Mouse (Mus musculus): ENCODE results near the gene Slc16a4.
"Not testable (repeated sequence)": the region's sequence is repeated elsewhere in the genome, so short reads cannot be mapped to it uniquely, and the experiment has no call there.

Slc16a4 gene

DNA sequence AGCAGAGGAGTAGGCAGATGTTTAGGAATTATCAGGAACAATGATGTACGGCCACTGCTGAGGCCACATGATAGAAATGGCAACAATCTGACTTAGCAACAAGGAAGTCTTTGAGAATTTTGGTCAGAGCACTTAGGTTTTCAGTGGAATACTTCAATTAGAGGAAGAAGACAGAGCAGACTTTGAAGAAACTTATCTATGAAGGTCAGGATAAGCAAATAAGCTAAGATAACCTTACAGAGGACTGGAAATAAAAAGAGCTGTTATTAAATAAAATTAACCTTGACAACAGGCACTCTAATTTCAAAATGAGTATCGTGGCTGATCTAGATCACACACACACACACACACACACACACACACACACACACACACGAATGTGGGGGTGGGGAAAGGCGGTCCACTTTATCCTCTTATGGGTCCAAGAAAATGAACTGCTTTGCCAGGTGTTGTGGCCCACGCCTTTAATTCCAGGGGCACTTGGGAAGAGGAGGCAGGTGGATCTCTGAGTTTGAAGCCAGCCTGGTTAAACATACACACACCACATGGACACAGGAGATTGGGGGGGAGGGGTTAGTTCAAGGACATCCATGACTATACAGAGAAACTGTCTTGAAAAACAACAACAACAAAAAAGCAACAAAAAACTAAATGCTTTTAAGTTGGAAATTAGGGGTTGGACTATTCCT lies 4.8 kb downstream of the Slc16a4 start:
- no peak for DNase-seq (ENCODE audit: low spot score)

DNA sequence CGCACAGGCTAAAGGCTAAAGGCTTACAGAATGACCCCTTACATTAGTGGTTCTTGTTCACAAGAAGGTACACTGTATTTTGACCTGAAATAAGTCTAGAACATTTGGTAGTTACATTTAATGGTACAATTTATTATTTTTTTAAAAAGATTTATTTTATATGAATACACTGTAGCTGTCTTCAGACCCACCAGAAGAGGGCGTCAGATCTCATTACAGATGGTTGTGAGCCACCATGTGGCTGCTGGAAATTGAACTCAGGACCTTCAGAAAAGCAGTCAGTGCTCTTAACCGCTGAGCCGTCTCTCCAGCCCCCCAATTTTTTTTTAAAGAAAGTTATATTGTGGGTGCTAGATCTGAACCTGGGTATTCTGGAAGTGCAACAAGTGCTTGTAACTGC lies 5.9 kb downstream of the Slc16a4 start:
- not testable (repeated sequence) for DNase-seq (ENCODE audit: low spot score)

DNA sequence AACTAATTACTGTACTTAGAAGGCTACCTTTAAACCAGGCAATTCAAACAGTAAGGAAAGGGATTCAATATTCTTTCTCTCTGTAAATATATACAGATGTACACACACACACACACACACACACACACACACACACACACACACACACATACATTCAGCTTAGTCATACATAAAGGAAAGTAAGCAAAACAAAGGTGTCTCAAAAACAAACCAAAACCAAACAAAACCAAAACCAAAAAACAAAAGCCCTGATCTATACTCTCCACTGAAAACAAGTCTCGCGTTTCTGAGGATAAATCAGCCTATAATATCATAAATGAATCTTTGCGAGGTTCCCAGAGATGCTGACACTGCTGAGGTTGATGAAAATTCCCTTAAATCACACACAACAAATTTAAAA lies 26.3 kb downstream of the Slc16a4 start:
- DNase-seq (ENCODE audit: low spot score), result no peak

DNA sequence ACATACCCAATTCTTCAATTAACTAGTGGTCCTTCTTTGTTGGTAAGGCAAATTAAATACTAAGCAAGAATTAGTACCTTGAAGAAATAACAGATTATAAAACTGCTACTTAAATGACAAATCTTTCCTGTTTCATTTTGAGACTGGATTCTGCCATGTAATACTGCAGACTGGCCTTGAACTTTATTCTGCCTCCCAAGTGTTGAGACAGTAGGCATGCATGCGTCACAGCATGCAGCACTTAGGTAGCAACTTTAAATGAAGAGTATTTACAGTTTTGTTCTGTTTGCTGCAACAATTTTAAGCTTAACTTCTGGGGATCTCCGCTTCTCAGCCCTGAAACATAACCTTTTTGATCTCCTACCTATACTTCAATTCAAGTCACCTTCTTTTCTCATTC lies 30.1 kb downstream of the Slc16a4 start:
- DNase-seq (ENCODE audit: low spot score), result no peak

DNA sequence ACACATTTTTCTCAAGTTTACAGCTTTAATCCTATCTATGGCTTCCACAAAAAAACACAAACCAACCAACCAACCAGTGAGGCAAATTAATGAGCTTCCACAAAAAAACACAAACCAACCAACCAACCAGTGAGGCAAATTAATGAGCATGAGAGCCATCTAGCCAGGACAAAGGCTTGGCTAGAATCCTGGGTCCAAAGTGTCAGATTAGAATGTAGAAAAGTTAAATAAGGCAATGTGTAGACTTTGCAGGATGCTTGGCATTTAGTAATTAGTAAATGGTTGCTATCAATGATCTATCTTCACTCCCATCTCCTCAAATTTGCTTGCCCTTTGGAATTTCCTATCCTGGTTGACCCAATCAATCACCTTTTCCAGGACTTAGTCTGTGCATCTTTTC lies 30.7 kb downstream of the Slc16a4 start:
- no peak for DNase-seq (ENCODE audit: low spot score)

DNA sequence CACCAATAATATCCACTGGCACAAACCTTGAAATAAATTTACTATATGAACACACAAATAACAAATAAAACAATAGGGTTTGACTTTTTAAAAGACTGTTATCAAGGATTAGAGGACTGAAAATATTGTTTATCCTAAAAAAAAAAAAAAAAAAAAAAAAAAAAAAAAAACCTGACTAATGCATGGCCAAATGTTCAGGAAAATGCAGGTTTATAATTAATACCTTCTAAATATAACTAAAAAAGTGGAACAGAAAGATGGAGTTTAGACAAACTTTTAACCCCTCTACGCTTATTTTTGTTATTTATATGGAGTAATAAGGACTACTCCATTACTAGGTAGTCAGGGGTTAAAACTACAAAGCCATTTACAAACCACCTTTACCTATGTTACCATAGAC lies 35.4 kb downstream of the Slc16a4 start:
- DNase-seq (ENCODE audit: low spot score), result no peak

DNA sequence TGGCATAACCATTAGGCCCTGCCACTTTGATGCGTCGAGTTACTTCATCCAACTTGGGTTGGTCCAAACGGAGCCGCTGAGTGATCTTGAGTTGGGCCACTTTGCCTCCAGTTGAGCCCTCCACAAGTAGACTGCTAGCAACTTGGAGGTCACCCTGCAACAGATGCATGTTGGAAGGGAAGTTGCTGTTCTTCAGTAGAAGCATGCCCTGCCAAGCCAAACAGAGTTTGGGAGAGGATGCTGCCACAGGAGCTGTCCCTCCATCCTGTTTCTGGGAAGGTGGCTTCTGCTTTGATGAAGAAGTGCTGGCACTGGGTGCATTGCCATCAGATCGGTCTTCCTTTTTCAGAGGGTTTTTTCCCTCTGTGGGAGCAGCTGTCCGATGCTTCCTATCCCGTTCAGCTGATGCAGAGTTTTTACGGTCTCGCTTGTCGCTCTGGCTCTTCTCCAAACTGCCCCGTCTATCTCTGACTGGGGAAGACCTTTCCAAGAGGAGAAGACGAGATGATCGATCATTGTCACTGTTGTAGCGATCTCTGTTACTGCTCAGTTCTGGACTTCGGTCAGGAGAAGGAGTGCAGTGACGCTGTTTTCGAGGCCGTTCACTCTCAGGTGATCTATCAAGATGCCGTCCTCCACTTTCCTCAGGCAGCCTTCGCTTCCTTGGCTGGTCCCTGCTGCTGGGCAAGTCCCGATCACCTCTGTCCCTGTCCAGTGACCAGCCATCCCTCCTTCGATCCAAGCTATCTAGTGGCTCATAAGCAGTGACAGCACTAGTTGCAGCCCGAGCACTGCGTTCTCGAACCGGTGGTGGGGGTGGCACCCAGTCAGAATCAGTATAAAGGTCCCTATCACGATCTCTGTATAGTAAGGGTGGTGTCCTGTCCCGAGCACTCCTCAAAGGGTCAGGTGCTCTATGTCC lies 39.7 kb downstream of the Slc16a4 start:
- no peak for DNase-seq (ENCODE audit: low spot score)

DNA sequence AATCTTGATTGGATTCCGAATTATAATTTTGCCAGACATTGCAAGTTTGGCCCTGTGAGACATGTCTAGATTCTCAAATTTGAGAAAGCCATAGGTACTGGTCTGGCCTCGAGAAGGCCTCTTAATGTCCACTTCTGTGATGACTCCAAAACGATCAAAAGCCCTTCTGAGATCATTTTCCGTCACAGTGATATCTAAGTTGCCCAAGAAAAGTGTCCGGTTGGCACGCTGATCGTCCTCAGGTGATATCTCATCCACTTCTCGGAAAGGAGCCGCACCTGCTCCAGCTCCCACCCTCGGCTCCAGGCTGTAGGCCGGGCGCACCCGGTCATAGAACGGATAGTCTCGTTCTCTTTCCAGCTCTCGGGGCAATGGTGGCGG lies 40.7 kb downstream of the Slc16a4 start:
- no peak for DNase-seq (ENCODE audit: low spot score)

DNA sequence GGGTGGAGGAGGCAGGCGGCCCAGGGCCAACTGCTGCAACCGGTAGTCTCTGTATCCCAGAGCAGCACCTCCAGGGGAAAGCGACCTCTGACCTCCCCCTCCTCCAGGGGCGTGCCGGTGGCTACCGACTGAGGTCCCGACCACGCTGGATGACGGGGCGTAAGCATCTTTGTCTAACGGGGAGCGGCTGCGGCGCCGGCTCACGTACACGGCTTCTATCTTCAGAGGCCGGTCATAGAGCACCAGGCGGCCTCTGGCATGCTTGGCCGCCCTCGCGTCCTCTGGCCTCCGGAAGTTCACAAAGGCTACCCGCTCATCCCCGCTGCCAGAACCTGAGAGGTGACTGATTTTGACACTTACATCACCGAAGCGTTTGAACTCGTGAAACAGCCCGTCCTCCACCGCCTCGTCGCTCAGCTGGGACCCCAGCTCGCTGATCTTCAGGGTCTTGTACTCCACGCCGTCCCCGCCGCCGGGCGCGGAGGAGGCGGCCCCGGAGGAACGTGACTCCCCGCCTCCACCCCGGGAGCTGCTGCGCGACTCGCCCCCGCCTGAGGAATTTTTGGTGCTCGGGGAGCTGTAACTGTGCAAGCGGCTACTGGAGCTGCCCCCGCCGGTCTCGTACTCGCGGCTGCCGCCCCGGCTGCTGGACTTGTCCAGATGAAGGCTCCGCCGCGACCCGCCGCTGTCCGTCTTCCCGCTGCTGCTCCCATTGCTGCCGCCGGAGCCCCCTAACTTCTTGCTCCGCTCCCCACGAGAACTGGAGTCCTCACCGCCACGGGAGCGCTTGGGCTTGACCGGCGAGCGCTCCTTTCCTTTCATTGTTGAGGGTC lies 41.3 kb downstream of the Slc16a4 start:
- DNase-seq (ENCODE audit: low spot score), result no peak

DNA sequence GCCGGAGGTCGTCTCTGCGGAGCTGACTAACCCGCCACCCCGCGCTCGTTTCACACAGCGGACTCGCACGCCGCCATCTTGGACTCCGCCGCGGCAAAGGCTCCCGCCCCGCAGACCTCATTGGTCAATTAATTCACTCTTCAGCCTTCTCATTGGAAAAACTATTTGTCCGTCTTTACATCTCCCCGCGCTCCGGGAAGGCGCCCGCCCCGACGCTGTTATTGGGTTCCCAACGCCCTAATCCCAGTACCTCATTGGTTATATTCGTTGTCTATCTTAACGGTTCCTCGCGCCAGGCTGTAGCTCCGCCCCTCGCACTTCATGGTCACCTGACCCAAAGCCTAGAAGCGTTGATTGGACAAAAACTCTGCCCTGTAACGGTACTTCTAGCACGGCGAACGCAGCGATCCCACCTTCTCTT lies 41.9 kb downstream of the Slc16a4 start:
- DNase-seq (ENCODE audit: low spot score), result peak; percentile 85

DNA sequence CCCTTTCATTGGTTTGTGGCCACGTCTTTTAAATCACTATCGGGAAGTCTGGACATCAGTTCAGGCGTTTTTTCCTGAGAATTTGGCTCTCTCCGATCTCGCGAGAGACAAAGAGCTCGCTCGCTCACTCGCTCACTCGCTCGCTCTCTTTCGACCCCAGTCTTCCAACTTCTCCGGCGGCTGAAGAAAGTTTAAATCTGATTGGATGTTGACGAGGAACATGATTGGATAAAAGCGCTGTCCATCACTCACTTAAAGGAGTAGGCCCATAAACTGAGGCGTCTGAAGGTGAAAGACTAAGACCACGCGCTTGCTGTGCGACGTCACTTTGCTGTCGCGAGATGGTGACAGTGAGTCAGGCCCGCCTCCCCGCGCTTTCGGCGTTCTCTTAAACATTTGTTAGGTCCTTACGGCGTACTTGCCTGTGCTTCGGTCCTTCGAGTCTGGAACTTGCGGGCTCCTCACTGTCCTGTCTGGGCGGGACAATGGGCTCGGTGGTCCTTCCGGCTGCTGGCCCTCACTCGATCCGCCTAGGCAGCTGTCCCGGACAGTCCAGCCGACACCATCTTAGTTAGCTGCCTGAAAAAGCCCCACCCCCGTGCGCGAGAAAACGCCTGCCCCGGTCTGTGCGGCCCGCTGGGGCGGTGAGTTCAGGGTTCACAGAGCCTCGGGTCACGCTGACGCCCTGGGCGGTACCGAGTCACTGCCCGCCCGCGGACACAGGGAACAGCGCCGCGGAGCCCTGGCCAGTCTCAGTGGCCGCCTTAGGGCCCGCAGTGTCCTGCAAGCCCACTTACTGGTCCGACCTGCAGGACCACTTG lies 42.6 kb downstream of the Slc16a4 start, which contains the start of gene Rbm15:
Gene Rbm15, minus strand, starts transcription at position 293 of the 821 bp plus-strand sequence.
- peak; percentile 83 for DNase-seq (ENCODE audit: low spot score)

DNA sequence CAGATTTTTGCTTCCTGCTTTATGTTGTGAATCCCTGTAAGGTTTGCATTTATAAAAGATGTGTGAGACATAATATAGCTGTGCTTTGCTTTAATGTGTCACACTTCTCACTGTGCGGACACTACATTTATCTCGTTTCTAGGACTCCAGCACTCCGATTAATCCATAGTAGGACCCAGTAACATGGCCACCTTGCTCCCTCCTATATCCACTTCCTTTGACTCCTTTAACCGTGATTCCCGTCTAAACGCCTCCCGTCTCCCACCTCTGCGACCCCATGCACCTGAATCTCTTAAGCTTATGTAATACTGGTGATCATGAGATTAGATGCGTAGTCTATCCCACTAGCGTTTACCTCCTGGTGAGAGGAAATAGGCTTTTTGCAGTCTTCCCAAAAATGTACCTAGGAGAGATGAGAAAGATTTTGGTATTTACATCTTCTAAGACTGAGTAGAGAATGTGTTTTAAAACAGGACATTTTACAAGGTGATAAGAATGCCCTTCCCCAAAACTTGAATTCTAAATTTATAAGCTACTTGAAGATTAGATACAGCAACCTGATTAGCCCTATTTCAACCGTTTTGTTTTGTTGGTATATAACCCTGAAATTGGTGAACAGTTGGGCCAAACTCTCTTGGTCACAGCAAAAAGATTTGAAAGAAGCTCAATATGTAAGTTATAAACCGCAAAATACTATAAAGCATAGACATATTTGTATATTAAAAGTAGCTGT lies 43.3 kb downstream of the Slc16a4 start:
- no peak for DNase-seq (ENCODE audit: low spot score)

DNA sequence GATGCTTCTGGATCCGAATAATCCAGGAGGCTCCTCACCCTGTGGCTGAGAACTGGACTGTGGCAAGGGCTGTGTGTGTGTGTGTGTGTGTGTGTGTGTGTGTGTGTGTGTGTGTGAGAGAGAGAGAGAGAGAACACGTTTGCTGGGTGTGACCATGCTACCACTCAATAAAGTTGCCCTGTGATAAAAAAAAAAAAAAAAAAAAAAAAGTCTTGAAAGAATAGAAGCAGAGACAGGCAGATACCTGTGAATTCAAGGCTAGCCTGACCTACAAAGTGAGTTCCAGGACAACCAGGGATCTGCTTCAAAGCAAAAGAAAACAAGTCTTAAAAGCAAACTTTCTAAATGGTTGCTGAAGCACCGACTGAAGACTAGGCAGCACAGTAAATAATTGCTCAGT lies 52.9 kb downstream of the Slc16a4 start:
- no peak for DNase-seq (ENCODE audit: low spot score)

DNA sequence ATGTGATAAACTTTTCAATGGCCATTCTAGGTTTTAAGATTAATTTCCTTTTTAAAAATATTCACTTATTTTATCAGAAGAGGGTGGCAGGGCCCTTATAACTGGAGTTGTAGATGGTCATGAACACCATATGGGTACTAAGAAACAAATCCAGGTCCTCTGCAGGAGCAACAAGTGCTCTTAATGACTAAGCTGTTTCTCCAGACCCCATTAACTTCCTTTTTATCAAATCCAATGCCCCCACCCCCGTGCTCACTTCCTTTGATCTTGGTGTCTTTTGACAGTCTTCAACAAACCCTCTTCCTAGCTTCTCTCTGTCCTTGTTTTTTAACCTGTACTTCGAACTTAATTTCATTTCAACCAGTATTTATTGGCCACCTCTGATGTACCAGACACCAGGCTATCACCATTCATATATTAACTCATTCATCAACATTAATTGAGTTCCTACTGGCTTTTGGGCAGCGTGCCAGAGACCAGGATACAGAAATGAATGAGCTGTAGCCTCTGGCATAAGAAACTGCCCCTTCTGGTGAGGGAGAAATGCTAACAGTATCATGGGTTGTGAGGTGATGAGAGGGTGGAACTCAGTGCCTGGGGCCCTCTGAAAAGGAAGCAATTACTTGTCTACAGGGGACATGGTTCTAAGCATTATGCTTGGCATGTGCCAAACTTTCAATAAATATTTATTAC lies 54.1 kb downstream of the Slc16a4 start:
- no peak for DNase-seq (ENCODE audit: low spot score)

DNA sequence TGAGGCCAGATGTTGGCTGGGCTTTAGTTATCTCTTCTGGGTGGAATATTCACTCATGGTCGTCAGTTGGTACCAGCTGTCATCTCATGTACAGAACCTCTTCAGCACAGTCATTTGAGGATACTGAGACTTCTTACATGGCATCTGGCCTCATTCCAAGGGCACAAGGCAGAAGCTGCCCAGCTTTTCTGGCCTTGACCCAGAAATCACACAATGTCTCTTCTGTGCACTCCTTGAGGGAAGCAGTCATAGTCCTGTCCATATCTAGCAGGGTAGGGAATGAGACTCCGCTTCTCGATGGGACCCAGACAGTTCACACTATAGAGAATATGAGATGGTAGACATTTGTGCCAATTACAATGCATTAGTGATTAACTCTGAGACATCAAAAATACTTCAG lies 58.0 kb downstream of the Slc16a4 start:
- no peak for DNase-seq (ENCODE audit: low spot score)

DNA sequence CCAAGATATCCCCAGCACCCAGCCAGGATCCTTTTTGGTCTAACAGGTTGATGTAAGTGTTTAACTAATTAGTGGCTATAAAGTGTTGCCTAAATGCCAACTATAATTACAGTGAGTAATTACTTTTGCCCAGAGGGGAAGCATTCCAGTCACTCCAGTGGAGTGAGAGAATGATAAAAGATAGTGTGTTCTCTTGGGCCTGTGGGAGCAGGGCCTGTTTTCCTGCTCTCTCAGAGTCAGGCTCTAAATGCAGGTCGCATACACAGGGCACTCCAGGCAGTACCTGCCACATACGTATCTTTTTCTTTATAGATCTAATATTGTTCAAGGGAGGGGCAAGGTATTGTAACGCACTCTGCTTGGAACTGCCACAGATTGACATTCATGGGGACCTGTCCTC lies 60.7 kb downstream of the Slc16a4 start:
- no peak for DNase-seq (ENCODE audit: low spot score)

DNA sequence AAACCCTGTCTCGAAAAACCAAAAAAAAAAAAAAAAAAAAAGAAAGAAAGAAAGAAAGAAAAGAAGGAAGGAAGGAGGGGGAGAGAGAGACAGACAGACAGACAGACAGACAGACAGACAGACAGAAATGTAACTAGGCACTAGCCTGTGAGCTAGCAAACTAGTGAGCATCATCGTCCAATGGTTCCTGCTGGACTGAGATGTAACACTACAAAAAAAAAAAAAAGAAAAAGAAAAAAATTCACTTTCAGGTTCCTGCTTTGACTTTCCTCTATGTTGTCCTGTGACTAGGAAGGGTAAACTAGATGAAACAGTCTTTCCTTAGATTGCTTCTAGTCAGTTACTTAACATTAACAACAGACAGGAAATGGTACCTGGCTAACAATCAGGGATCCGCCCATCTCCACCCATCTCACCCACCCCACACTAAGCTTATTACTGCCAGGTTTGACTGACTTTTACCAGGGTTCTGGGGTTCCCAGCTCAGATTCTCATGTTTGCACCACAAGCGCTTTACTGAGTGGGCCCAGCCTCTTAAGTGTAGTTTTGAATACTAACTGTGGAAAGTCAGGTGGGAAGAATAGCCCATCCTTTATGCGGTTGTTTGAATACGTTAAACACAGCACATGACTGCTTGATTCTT lies 64.7 kb downstream of the Slc16a4 start:
- DNase-seq (ENCODE audit: low spot score), result no peak

DNA sequence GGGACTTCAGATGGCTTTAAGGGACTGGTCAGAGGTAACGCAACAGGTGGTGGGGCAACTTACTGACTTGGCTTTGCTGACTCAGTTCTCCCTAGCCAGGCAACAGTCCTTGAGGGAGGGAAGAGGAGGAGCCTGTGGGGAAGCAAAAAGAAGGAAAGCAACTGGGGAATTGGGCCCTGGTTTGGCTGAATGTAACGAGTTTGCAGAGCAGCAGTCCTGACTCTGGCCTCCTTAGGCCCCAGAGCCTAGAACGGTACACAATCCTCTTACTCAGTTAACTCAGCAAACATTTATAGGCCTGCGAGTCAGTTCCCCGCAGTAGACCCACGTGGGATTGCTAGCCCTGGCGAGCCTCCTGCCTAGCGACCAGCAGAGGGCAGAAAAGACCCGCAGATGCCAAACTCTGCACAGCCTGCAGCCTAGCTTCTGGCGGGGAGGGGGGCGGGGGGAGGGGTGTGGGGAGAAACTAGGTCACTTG lies 66.0 kb downstream of the Slc16a4 start:
- peak; percentile 41 for DNase-seq (ENCODE audit: low spot score)

DNA sequence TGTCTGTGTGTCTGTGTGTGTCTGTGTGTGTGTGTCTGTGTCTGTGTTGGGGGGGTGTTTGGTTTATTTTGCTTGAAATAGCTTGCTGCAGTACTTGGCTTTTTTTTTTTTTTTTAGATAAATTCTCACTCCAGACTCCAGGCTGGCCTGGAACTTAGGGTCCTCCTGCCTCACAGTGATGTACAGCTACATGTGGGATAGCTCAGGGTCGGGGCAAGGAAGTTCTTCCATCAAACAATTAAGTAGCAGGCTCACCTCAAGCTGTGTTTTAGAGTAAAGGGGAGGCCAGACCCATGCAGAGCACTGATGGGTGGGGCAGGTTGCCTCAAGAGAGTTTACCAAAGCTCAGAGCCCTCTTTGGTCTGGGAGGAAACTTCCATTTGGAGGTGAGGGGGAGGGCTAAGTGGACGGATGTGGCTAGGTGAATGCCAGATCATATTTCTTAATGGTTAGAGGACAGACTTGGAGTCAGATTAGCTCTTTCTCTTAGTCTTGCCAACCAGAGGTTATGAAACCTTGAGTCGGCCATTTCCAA lies 66.7 kb downstream of the Slc16a4 start:
- DNase-seq (ENCODE audit: low spot score), result no peak
